Mouse (Mus musculus): Measurements from ENCODE around the gene Prr36.

Prr36 gene

DNA sequence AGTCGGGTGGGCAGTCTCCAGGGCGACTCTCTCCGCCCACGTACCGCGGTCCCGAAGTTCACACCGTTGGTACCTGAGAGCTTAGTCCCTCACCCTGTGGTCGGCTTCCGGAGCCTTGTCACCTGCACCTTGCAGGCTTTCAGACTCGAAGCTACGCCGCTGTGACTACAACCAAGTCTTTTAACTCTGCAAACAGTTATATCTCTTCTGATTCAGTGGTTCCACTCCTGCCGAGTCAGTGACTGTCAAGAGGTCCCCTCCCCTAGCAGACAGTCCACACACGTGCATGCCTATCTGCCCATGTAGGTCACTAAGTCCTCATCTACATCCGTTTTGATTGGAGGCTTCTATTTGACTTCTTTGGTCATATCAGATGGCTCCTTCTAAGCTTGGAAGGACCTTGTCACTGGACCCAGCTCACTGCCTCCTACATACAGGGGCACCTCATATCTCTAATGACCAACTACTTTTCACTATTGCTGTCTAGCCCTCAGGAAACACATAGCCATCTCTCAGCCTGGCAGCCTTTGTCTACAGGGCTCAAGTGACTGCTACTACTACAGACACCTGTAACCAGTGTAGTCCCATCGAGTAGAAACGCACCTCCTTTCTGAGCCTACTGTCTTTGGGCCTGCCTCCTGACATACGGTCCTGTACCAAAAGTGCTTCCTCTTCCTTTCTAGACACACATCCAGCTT lies 22.1 kb upstream of the Prr36 start:
- DNase-seq (ENCODE audit: low spot score) = no peak

DNA sequence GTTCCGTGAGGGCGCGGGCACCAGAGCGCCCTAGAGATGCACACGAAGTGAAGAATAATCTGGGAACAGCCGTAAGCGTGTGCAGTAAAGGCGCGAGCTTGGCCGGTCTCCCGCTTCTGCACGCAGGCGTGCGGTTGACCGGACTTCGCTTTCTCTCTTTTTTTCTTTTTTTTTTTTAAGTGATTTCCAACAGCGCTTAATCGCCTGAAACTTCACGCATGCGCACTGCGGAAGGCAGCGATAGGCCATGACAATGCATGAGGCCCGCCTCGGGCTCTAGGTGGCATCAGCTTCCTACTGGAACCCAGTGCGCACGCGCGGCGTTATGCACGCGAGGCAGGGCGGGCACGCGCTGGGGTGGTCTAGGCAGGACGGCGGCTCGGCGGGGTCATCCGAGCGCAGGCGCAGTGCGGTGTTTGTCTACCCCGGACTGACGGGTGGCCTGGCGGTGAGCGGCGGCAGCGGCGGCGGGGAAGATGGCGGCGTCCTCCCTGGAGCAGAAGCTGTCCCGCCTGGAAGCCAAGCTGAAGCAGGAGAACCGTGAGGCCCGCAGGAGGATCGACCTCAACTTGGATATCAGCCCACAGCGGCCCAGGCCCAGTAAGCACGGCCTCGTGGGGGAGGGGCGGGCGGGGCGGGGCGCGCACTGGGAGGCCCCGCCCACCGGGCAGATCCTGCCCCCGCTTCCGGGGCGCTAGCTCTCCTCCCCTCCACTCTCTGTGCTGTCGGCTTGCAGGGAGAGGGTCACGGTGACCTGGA lies 21.4 kb upstream of the Prr36 start, which contains the start of the genes Map2k7 and Gm49320:
TSS of gene Map2k7 (plus strand) at position 307 of the 759 bp plus-strand sequence.
TSS of gene Gm49320 (plus strand) at position 432 of the 759 bp plus-strand sequence.
- peak; percentile 99 for DNase-seq (ENCODE audit: low spot score)

DNA sequence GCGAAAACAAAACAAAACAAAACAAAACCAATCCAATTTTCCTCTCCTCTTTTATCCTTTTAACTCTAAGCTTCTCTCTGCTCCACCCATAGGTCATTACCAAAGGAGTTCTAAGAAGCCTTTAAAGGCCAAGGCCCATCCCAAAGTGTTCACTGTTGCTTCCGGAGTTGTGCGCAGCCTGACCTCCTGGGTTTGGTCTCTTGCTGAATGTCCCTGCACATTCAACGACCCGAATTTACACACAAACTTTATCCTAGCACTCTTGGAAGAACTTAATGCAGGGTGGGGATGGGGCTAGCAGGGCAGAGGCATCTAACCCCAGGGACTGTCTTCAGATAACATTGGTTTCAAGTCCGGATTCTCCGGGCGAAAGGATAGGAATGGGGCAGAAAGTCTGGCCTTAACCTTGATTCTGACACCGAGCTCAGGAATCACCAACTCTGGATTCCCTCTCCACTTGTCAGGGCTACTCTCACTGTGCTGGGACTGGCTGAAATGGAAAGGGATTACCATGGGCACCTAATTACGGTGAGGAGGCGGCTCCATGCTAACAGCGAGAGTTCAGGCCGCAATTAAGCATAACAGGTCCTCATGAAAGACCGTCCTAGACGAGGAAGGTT lies 20.7 kb upstream of the Prr36 start:
- DNase-seq (ENCODE audit: low spot score) = no peak

DNA sequence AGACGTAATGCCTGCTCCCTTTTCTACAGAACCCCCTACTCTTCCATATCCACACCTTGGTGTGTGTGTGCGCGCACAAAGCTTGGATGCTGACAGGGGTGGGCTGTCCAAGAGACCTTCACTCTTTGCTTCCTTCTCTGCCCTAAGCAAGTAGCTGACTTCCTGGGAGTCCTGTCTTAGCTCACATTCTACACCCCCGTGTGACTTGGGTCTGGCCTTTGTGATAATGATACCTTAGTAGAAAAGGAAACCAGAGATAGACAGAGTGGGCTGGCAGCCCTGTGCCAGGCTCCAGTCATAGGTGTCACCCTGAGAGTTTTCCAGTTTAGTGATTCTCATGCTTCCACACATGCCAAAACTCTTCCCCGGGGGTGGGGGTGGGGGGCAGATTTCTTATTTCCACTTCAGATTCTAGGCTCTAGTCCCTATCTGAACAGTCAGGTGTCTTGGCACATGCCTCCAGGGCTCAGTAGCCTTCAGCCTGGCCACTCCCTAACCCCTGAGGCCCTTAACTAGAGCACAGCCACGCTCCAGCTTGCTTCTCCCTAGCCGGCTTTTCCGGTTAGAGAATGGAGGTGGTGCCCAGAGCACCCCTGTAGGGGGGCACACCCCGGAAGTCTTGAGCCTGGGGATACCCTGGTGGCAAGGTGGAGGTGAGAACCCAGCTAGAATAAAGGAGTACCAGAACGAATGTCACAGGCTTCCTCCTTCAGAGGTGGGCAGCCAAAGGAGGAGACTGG lies 13.5 kb upstream of the Prr36 start:
- no peak for DNase-seq (ENCODE audit: low spot score)

DNA sequence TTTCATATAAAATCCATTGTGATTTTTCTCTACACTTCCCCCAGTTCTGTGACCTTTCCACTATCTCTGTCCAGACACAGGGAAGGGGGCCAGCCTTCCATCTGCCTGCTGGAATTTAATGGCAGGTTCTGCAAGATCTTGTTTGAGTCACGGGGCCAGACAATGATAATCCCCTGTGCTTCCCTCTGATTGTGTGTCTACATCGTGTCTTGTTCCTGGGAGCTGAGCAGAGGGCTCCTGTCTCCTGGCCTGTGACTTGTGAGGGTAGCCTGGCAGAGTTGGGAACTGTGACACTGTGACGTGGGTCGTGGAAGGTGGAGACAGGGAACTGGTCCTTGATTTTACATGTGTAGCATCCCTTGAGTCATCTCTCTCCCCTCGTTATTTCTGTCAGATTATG lies 12.5 kb upstream of the Prr36 start:
- DNase-seq (ENCODE audit: low spot score) = no peak

DNA sequence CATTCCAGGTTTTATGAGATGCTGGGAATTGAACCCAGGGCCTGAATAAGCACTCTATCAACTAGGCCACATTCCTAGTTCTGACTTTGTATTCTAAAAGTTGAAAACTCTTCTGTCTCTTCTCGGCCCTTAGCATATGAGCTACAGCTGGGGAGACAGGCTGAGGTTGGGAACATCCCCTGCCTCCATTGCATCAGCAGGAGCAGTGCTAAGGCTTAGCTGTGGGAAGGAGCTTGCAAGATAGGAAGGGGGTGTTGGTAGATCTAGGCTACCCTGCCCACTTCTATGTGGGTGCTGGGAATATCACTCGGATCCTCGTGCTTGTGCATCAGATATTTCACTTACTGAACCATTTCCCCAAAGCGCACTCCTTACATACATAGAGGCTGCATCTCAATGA lies 10.7 kb upstream of the Prr36 start:
- DNase-seq (ENCODE audit: low spot score) = no peak

DNA sequence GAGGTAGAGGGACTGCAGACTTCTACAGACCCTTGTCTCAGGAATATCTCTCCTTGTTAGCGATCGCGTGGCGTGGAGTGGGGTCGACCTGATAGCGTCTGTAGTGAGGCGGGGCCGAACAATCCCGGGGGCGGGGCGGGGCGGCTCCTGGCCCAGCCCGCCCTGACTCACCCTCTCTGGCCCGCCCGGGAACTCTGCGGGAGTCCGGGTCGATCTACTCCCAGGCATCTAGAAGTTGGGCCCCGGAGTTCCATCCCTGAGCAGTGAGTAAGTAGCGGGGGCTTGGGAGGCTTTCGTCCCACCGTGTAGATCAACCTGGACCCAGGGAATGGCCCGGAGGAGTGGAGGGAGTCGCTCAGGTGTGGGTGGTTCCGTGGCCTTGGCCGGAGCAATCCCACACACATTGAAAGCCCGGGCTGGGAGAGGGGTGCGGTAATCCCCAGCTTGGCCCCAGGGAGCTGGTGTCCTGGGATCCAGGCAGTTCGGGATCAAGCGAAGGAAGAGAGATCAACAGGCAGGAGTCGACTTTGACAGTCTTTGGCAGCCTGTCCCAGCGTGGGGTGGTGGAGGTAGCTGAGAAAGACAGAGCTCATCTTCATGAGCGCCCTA lies 9.6 kb upstream of the Prr36 start, which contains the start of gene Lrrc8e:
TSS of gene Lrrc8e (plus strand) at position 89 of the 609 bp plus-strand sequence.
- no peak for DNase-seq (ENCODE audit: low spot score)

DNA sequence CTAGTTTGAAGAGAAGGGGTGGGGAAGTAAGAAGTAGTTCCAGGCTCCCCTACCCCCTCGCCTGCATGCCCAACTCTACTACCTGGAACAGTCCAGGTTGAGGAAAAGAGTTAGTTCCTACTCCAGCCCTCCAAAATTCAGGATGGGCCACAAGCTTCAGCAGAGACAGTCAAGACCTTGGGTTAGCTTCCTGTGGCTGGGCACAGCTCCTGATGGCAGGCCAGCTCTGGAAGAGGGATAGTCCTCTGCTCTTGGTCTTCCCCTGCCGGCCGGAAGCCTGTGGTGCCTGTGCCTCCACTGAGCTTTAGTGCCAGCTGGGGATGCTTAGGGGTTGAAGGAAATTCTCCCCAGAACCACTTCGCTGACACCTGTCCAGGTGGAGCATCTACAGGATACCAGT lies 9.1 kb upstream of the Prr36 start:
- no peak for DNase-seq (ENCODE audit: low spot score)

DNA sequence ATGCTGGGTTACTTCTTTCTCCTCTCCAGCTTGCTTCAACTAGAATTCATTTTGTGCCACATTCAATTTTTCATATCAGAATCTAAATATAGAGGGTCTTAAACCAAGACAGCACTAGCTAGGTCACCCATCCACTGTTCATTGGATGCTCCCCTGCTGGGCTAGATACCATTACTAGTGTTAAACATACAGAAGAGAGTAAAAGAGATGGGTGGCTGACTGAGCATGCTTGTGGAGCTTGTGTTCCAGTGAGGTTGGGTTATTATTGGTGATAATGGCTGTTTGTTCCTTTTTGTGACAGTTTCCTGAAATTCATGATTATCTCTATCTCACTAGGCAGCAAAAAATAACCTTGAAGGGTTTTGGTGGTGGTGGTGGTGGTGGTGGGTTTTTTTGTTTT lies 4.8 kb upstream of the Prr36 start:
- no peak for DNase-seq (ENCODE audit: low spot score)

DNA sequence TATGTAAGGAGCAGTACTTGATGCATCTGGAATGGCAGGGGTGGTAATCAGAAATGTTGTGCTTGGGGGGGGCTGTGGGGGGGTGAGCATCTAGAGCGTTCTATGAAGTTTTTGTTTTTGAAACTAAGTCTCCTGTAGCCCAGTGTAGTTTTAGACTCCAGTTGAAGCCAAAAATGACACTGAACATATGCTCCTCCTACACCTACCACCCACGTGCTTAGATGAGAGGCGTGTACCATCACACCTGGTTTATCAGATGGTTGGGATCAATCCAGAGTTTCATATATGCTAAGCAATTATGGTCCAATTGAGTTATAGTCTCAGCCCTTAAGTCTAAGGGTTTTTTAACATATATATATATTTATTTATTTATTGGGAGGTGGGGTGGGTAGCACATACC lies 2.4 kb upstream of the Prr36 start:
- no peak for DNase-seq (ENCODE audit: low spot score)

DNA sequence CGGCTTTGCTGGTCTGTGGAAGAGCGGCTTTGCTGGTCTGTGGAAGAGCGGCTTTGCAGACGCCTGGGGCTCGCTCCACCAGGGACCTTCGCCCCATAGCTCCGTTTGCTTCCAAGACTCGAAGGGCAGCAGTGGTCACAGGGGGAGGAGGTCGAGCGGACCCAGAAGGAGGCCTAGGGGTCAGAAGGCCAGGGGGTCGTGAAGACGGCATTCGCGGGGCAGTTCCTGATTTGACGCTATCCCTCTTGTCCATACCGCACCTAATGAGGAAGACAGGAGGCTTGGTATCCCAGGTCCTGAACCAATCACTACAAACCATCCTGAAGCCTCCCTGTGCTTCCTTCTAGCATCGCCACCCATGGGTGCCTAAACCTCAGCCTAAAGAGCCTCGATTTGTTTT lies 963 bp downstream of the Prr36 start:
- DNase-seq (ENCODE audit: low spot score) = no peak

DNA sequence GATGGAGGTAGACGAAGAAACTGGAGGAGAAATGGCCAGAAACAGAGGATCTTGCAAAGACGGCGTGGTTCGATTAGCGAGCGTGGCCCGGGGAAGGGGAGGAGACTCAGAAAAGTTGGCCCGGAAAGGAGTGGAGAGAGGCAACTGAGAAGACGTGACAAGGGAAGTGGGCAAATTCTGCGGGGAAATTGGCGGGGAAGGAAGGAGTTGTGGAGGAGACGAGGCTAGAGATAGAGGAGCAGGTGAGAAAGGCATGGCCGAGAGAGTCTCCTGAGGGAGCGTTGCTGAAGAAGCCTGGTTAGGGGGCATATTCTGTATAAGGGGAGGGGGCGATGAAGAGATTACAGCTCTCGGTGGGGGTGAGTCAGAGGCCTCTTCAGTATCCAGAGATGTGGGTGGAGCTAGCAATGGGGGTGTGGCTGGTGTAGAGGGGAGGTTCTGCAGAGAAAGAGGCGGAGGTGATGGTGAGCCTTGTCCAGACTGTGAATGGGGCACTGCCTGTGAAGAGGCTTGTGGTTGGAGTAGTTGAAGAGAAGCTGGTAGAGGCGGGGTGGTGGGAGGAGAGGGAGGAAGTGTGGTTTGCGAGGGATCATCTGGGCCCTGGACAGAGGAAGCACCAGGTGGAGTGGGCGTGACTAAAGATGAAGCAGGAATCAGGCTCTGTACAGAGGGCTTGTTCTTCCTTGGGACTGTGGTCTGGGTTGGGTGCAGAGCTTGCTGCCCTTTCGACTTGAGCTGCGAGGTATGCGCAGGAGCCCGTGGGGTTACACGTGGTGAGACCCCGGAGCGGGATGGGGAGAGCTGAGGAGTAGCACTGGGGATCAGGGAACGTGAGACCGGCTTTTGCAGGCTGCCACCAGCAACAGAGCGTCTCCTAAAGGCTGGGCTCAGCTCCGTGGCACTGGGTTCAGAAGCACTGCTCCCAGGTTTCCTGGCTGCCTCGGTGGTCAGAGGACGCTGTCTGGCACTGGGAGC lies 3.0 kb downstream of the Prr36 start:
- no peak for DNase-seq (ENCODE audit: low spot score)

DNA sequence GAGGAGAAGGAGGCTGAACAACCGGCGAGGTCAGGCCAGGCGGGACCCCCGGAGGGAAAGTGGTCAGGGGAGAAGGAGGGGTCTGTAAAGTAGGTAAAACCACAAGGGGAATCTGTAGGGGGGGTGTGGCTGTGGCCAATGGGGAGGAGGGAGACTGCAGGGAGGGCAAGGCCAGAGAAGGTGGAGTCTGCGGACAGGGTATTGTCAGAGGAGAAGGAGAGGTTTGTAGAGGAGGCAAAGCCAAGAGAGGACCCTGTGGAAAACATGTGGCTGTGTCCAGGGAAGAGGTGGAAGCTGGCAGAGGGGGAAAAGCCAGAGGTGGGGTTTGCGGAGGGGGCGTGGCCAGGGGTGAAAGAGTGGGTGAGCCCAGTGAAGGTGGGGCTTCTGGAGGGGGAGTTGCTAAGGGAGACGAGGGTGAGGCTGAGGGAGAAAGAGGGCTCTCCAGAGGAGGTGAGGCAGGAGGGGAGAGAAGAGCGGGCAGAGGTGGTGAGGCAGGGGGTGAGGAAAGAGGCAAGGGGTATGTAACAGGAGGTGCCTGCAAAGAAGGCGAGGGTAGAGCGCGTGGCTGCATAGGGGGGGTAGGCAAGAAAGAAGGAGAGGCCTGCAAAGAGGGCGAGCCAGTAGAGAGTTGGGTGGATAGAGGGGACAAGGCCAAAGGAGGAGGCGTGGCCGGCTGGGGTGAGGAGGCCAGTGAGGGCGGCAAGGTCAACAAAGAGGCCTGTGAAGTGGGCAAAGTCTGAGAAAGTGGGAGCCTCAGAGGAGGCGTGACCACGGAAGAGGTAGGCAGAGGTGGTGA lies 3.9 kb downstream of the Prr36 start:
- peak; percentile 59 for DNase-seq (ENCODE audit: low spot score)

DNA sequence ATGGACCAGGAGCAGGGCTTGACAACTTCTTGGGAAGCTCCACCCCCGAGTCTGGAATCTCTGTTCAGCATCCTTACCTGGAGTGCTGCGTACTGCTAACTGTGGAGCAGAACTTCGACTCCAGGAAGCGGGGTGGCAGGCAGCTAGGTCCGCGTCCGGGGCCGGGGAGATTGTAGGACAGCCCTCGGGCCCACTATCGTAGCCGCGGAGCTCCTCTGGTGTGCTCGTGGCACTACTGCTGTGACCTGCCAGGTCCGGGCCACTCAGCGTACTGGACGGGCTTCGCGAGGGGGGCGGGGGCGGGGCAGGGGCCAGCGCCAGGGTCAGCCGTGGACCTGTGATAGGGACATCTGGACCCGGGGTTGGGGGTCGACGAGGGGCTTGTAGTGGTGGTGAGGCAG lies 4.5 kb downstream of the Prr36 start:
- DNase-seq (ENCODE audit: low spot score) = no peak

DNA sequence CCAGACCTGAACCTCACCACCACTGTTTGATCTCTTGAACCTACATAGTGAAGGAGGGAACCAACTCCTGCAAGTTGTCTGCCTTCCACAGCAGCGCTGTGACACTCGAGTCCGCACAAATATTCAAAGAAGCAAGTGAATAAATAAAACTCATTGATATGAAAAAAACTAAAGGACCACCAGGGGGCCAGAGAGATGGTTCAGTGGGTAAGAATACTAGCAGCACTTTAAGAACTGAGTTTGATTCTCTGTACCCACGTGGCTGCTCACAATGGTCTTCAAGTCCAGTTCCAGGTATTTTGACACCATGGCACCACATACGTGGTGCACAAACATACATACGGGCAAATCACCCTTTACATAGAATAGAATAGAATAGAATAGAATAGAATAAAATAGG lies 6.2 kb downstream of the Prr36 start:
- DNase-seq (ENCODE audit: low spot score) = no peak

DNA sequence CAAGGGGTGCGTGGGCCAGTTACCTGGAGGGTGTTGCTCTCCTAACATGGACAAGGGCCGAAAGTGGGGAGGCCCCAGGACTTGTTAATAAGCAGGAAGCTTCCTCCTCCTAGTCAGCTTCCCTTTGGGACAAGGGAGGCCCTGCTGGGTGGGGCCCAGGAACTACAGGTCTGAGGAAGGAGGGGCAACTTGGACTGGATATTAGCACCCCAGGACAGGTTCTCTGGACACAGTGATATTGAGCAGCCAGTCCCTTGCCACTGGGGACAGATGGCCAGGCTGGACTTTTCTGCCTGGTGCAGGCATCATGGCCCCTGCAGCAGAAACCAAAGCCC lies 10.3 kb downstream of the Prr36 start:
- no peak for DNase-seq (ENCODE audit: low spot score)

DNA sequence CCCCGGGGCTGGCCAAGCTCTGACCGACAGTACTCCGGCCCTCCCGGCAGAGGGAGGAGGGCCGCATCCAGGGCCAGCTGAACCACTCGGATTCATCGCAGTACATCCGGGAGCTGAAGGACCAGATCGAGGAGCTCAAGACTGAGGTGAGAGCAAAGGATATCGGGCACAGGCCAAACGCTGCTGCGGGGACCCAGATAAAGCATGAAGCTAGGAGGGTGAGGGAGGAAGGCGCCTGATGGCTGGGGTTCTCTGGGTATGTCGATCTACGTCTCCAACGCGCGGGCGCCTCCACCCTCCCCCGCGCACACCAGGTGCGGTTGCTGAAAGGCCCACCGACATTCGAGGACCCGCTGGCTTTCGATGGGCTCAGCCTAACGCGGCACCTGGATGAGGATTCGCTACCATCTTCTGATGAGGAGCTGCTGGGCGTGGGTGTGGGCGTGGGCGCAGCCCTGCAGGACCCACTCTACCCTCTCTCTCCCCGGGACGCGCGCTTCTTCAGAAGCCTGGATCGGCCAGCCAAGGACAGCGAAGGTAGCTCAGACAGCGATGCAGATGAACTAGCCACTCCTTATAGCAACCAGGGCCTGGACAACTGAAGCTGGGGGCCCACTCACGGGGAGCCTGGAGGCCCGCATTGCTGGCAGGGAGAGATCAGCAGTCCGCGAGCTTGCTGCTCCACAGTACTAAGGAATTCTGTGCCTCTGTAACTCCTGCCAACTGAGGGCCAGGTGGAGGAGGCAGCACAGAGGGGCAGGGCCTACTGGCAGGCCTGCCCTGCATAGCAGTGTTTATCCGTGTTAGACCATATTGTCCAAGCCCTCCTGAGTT lies 10.9 kb downstream of the Prr36 start:
- no peak for DNase-seq (ENCODE audit: low spot score)

DNA sequence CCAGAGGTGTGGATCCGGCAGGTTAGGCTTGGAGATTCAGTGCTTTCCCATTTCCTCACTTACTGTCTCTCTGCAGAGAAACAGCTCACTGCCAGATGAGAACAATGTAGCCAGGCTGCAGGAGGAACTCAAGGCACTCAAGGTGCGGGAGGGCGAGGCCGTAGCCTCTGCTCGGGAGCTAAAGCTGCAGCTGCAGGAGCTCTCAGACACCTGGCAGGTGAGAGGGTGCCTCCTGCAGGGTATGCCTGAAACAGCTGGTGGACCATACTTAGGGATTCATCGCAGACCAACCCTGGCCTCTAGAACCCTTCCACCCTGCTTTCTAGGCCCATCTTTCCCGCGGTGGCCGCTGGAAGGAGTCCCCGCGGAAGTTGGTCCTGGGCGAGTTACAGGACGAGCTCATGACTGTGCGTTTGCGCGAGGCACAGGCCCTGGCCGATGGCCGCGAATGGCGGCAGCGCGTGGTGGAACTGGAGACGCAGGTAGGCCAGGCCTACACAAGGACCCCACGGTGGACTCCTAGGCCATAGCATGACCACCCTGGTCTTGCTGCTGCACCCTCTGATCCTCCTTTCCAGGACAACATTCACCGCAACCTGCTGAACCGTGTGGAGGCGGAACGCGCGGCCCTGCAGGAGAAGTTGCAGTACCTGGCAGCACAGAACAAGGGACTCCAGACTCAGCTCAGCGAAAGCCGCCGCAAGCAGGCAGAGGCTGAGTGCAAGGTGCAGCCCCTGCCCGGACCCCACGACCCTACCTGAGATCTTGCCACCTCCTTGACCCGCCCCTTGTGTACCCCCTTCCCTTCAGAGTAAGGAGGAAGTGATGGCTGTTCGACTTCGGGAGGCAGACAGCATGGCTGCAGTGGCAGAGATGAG lies 11.8 kb downstream of the Prr36 start:
- no peak for DNase-seq (ENCODE audit: low spot score)
